9 mouse cellular contexts compared by ENCODE assay signal in genomic region chr2:105311991-105312390, GRCm38 (mm10).
DNase-seq lines count a peak whose midpoint lies in the region; ATAC-seq and TF ChIP-seq lines count a peak whose summit lies in the region.
"Had no signal": no experiment of that assay in that cellular context is flagged by ENCODE, and none has a peak within 500 bp of the region (broad histone marks: within the 10 kb centered on the region; RNA-seq: fewer than 3 reads in every experiment).

No protein-coding gene starts in this region.

- no peaks in the 10 kb centered on the region; a peak in 1 of 4 replicates for H3K4me1 ChIP-seq in heart, embryonic 14.5 days (ENCODE audit: control insufficient read depth in 2 of 2, insufficient read depth in 2 of 2, low read length in 2 of 2)
- no peaks in the 10 kb centered on the region for H3K4me1 ChIP-seq in heart, adult 2 months (ENCODE audit: control insufficient read depth, insufficient read depth, low read length)
- H3K4me1 ChIP-seq in hindbrain, embryonic 12.5 days = peaks cover 6% of the 10 kb centered on the region; the same call in 1 of the 2 replicates
- H3K4me1 ChIP-seq in midbrain, postnatal 0 days (ENCODE audit: insufficient read depth, low read length) = no peaks in the 10 kb centered on the region
- H3K4me1 ChIP-seq: lung, embryonic 15.5 days had no signal

- no peak overlapping the region for H3K4me3 ChIP-seq in heart, embryonic 14.5 days (ENCODE audit: control insufficient read depth in 1 of 2, insufficient read depth in 1 of 2, low read depth in 1 of 2, low read length in 2 of 2)
- no peak overlapping the region for H3K4me3 ChIP-seq in heart, adult 2 months
- no peak overlapping the region for H3K4me3 ChIP-seq in hindbrain, embryonic 12.5 days
- no peak overlapping the region for H3K4me3 ChIP-seq in midbrain, postnatal 0 days (ENCODE audit: low read depth, low read length)
- H3K4me3 ChIP-seq: lung, embryonic 15.5 days had no signal

- TF ChIP-seq CTCF in heart, adult 2 months (IDR thresholded peaks at IDR 0.05) = no peak
- no peak for TF ChIP-seq CTCF in brain, embryonic 14.5 days (IDR thresholded peaks at IDR 0.05; ENCODE audit: borderline replicate concordance, extremely low read depth, insufficient read depth, insufficient read length)
- TF ChIP-seq CTCF in midbrain, postnatal 0 days (IDR thresholded peaks at IDR 0.05) = no peak

- DNase-seq in heart, adult 2 months = no peak
- peak; percentile 77 for DNase-seq in brain, embryonic 14.5 days (ENCODE audit: low read depth)
- DNase-seq in midbrain, postnatal 0 days (ENCODE audit: low spot score) = peak; percentile 44
- DNase-seq in cerebellum, adult 9-10 months = no peak
- DNase-seq in spleen, postnatal 4 days (ENCODE audit: low spot score in 2 of 2) = no peak
- DNase-seq: right cerebral cortex, adult 18-20 months had no signal

- 7% methylated on average over 7 of the region's 7 CpGs for WGBS in heart, embryonic 14.5 days
- WGBS in heart, adult 2 months = 18% methylated on average over 7 of the region's 7 CpGs
- WGBS in hindbrain, embryonic 12.5 days = 8% methylated on average over 7 of the region's 7 CpGs
- 3% methylated on average over 7 of the region's 7 CpGs for WGBS in midbrain, postnatal 0 days

- no peak for TF ChIP-seq POLR2A in heart, adult 2 months (IDR thresholded peaks at IDR 0.05; ENCODE audit: insufficient read depth, low read depth, low read length)
- TF ChIP-seq POLR2A in brain, embryonic 14.5 days (IDR thresholded peaks at IDR 0.05; ENCODE audit: borderline replicate concordance, extremely low read depth, insufficient read depth, insufficient read length, poor library complexity, severe bottlenecking) = no peak

- no peaks in the 10 kb centered on the region for H3K9me3 ChIP-seq in heart, embryonic 14.5 days (ENCODE audit: control insufficient read depth, low read length)
- H3K9me3 ChIP-seq in hindbrain, embryonic 12.5 days (replicated peaks) = no peaks in the 10 kb centered on the region
- no peaks in the 10 kb centered on the region for H3K9me3 ChIP-seq in midbrain, postnatal 0 days (ENCODE audit: low read length)
- H3K9me3 ChIP-seq: lung, embryonic 15.5 days had no signal

- H3K4me2 ChIP-seq in heart, embryonic 14.5 days (ENCODE audit: low read length) = peak overlapping the region; percentile 39
- no peak overlapping the region; the same call in 1 of the 2 replicates for H3K4me2 ChIP-seq in hindbrain, embryonic 12.5 days (replicated peaks)
- peak overlapping the region; percentile 2 for H3K4me2 ChIP-seq in midbrain, postnatal 0 days (ENCODE audit: low read depth, low read length, poor library complexity, severe bottlenecking)
- H3K4me2 ChIP-seq: lung, embryonic 15.5 days had no signal

- no peak for TF ChIP-seq EP300 in heart, adult 2 months (IDR thresholded peaks at IDR 0.05; ENCODE audit: insufficient read depth, low read depth, low read length)

- no peaks in the 10 kb centered on the region for H3K27me3 ChIP-seq in heart, embryonic 14.5 days (ENCODE audit: control insufficient read depth, insufficient read depth, low read length)
- H3K27me3 ChIP-seq in heart, adult 2 months (ENCODE audit: control insufficient read depth, insufficient read depth, low read length) = no peaks in the 10 kb centered on the region
- peaks cover 21% of the 10 kb centered on the region for H3K27me3 ChIP-seq in hindbrain, embryonic 12.5 days
- H3K27me3 ChIP-seq in midbrain, postnatal 0 days (ENCODE audit: insufficient read depth, low read length) = no peaks in the 10 kb centered on the region

- H3K79me2 ChIP-seq in heart, adult 2 months (replicated peaks; ENCODE audit: control insufficient read depth, insufficient read depth, low read length) = no peaks in the 10 kb centered on the region

- intact Hi-C loops in heart, adult 2 months (cut with DNase I) = no loop called here

- no peak for ATAC-seq in heart, embryonic 14.5 days (ENCODE audit: insufficient number of reproducible peaks, insufficient read depth, low FRiP score, low read depth)
- ATAC-seq in hindbrain, embryonic 12.5 days (ENCODE audit: low FRiP score) = 0 out of 2 replicates have a peak, but pooled peaks have one; percentile 43
- peak; percentile 79 for ATAC-seq in midbrain, postnatal 0 days (ENCODE audit: low FRiP score)

- H3K36me3 ChIP-seq in heart, embryonic 14.5 days (ENCODE audit: control insufficient read depth, insufficient read depth, low read length) = no peaks in the 10 kb centered on the region
- H3K36me3 ChIP-seq in heart, adult 2 months (ENCODE audit: control insufficient read depth, insufficient read depth, low read length) = no peaks in the 10 kb centered on the region
- H3K36me3 ChIP-seq in hindbrain, embryonic 12.5 days = no peaks in the 10 kb centered on the region
- no peaks in the 10 kb centered on the region for H3K36me3 ChIP-seq in midbrain, postnatal 0 days (ENCODE audit: insufficient read depth, low read length)
- H3K36me3 ChIP-seq: lung, embryonic 15.5 days had no signal

- no peak overlapping the region for H3K27ac ChIP-seq in heart, embryonic 14.5 days (replicated peaks in 1 of 2; ENCODE audit: control insufficient read depth in 1 of 2, insufficient read depth in 1 of 2, low read depth in 2 of 2, low read length in 2 of 2)
- no peak overlapping the region for H3K27ac ChIP-seq in heart, adult 2 months
- no peak overlapping the region for H3K27ac ChIP-seq in hindbrain, embryonic 12.5 days
- no peak overlapping the region for H3K27ac ChIP-seq in midbrain, postnatal 0 days (ENCODE audit: low read depth, low read length)
- H3K27ac ChIP-seq: lung, embryonic 15.5 days had no signal

- no peak overlapping the region for H3K9ac ChIP-seq in heart, embryonic 14.5 days (ENCODE audit: low read length)
- no peak overlapping the region for H3K9ac ChIP-seq in heart, adult 2 months (ENCODE audit: low read depth, low read length)
- H3K9ac ChIP-seq in hindbrain, embryonic 12.5 days = no peak overlapping the region
- H3K9ac ChIP-seq in midbrain, postnatal 0 days (replicated peaks; ENCODE audit: low read length, poor library complexity, severe bottlenecking) = no peak overlapping the region
- H3K9ac ChIP-seq: lung, embryonic 15.5 days had no signal

Comparison
In these comparisons a context has a peak if more than half of its experiments do, and no peak if none do; other contexts are left out.
1. DNase-seq: peak in brain, embryonic 14.5 days (single experiment) and midbrain, postnatal 0 days (single experiment); none in heart, adult 2 months (0 of 2), cerebellum, adult 9-10 months (single experiment) and spleen, postnatal 4 days (0 of 2).